Mouse (Mus musculus) left cerebral cortex, adult 18-20 months (tissue): ENCODE measurements around the gene Sumo3. TPM values are rescaled to one million over a fixed set of nuclear protein-coding genes. Genes with fewer than 3 reads are reported as not detected.

Source experiments
- microRNA-seq, 2 experiments: library from miRNA; unstranded; fragments of <30 nt; microRNA quantifications; one replicate each; pipeline ENCODE4 v1.2.0; 2021
- total RNA-seq, 2 experiments: library from RNA; stranded (reverse); gene quantifications; 2 replicates each; pipeline ENCODE4 v1.2.3; 2021

Sumo3 gene
- total RNA-seq, 2 experiments from 2014 or later: 165 to 172 TPM

Small RNA genes within 50 kb of the gene (microRNA-seq; reads per million reads assigned to microRNA genes)
- 21.6 to 26.0 reads per million in 2 experiments for gene Mir1930

Other genes with a start within 250 kb of the Sumo3 start
- 100 to 1,000 TPM; 121 to 144 TPM for gene Adarb1, start 187.8 kb upstream of the Sumo3 start, total RNA-seq
- 10 to 100 TPM; 34.7 to 35.8 TPM for gene Fam207a, start 90.3 kb upstream of the Sumo3 start, total RNA-seq
- 1 to 10 TPM; 3.6 to 3.8 TPM for gene Itgb2, start 75.8 kb upstream of the Sumo3 start, total RNA-seq
- gene Pttg1ip, start 24.4 kb upstream of the Sumo3 start, total RNA-seq: 10 to 100 TPM; 67.0 to 72.0 TPM
- 10 to 100 TPM; 12.9 to 13.0 TPM for gene Gm49325, start 100 bp downstream of the Sumo3 start, total RNA-seq
- gene Ube2g2, start 16.2 kb downstream of the Sumo3 start, total RNA-seq: 10 to 100 TPM; 46.1 to 53.8 TPM
- under 1 TPM; 0.14 to 0.19 TPM for gene Tspear, start 80.5 kb downstream of the Sumo3 start, total RNA-seq
- gene Gm19402, start 84.7 kb downstream of the Sumo3 start, total RNA-seq: not detected
- gene Gm9508, start 91.1 kb downstream of the Sumo3 start, total RNA-seq: not detected
- not detected for gene Gm10272, start 100.5 kb downstream of the Sumo3 start, total RNA-seq
- not detected for gene Gm10024, start 105.4 kb downstream of the Sumo3 start, total RNA-seq
- gene Gm10142, start 109.7 kb downstream of the Sumo3 start, total RNA-seq: not detected
- gene Krtap12-1, start 114.5 kb downstream of the Sumo3 start, total RNA-seq: not detected
- gene Gm10100, start 120.4 kb downstream of the Sumo3 start, total RNA-seq: not detected
- not detected for gene Gm18596, start 136.5 kb downstream of the Sumo3 start, total RNA-seq
- not detected for gene Gm9736, start 145.3 kb downstream of the Sumo3 start, total RNA-seq
- gene Gm3233, start 153.6 kb downstream of the Sumo3 start, total RNA-seq: not detected
- gene Gm3238, start 165.2 kb downstream of the Sumo3 start, total RNA-seq: not detected
- gene Gm7138, start 170.8 kb downstream of the Sumo3 start, total RNA-seq: not detected
- gene Gm3250, start 176.4 kb downstream of the Sumo3 start, total RNA-seq: not detected
- not detected for gene Gm7137, start 182.1 kb downstream of the Sumo3 start, total RNA-seq
- gene Gm9639, start 189.0 kb downstream of the Sumo3 start, total RNA-seq: not detected
- gene Gm19668, start 193.0 kb downstream of the Sumo3 start, total RNA-seq: not detected
- gene Gm9507, start 205.7 kb downstream of the Sumo3 start, total RNA-seq: not detected
- gene Gm2696, start 208.6 kb downstream of the Sumo3 start, total RNA-seq: not detected
- not detected for gene Krtap10-4, start 221.0 kb downstream of the Sumo3 start, total RNA-seq
- not detected for gene Krtap10-10, start 229.8 kb downstream of the Sumo3 start, total RNA-seq
- gene Gm36176, start 240.7 kb downstream of the Sumo3 start, total RNA-seq: not detected
- not detected for gene Gm10318, start 246.8 kb downstream of the Sumo3 start, total RNA-seq